Mouse (Mus musculus) neural tube, embryonic 14.5 days (tissue): ENCODE data around the gene Lamtor2. TPM values are rescaled to one million over a fixed set of nuclear protein-coding genes. Genes with fewer than 3 reads are reported as not detected.
A peak's percentile ranks its signal among the peaks of the same experiment; 100 is the strongest.

Source experiments
- ATAC-seq: fragments of 200-750 bp; cut with Nextera tagmentation; 2 replicates; pipeline ENCODE4 v1.8.0; 2017; ENCODE audit warnings: low read depth, mild to moderate bottlenecking, moderate TSS enrichment, moderate library complexity
- H3K27ac ChIP-seq: fragments of 300-500 bp; sonication (generic); 2 replicates; pipeline ENCODE4 v1.5.1; 2014; ENCODE audit warnings: low read depth, mild to moderate bottlenecking, control low read depth, low read length, moderate library complexity, mixed read lengths
- H3K27me3 ChIP-seq: fragments of 300-500 bp; sonication (generic); 2 replicates; pipeline ENCODE4 v1.6.1; 2014; ENCODE audit warnings: low read length; ENCODE audit not compliant: control insufficient read depth, insufficient read depth
- H3K36me3 ChIP-seq: fragments of 300-500 bp; sonication (generic); 2 replicates; pipeline ENCODE4 v1.6.1; 2014; ENCODE audit warnings: low read length, mixed read lengths; ENCODE audit not compliant: control insufficient read depth, insufficient read depth
- H3K4me1 ChIP-seq: fragments of 300-500 bp; sonication (generic); 2 replicates; pipeline ENCODE4 v1.6.1; 2014; ENCODE audit warnings: low read length; ENCODE audit not compliant: control insufficient read depth, insufficient read depth
- H3K4me2 ChIP-seq: fragments of 300-500 bp; sonication (generic); 2 replicates; pipeline ENCODE4 v1.6.1; 2014; ENCODE audit warnings: mild to moderate bottlenecking, low read depth, low read length, control low read depth
- H3K4me3 ChIP-seq: fragments of 300-500 bp; sonication (generic); 2 replicates; pipeline ENCODE4 v1.5.1; 2014; ENCODE audit warnings: low read depth, low read length, control low read depth, mixed read lengths
- H3K9ac ChIP-seq: fragments of 300-500 bp; sonication (generic); replicated peaks from 2 replicates; pipeline ENCODE4 v1.6.1; 2014; ENCODE audit warnings: low read depth, mild to moderate bottlenecking, control low read depth, low read length, mixed read lengths
- H3K9me3 ChIP-seq: fragments of 300-500 bp; sonication (generic); 2 replicates; pipeline ENCODE4 v1.6.1; 2016; ENCODE audit warnings: low read length; ENCODE audit not compliant: control insufficient read depth
- WGBS: fragments of 180-500 bp; shearing (Covaris S2); extraction: QIAGEN DNeasy Blood & Tissue Kit; methylation state at CpG from one replicate; pipeline ENCODE4 v1.1.7; 2014; 5-methylcytosine and 5-hydroxymethylcytosine counted together
- polyA plus RNA-seq: library from polyadenylated mRNA; unstranded; fragments of >200 nt; fragmentation: Nextera tagmentation; extraction: Ambion mirVana; gene quantifications from 2 replicates; pipeline ENCODE4 v1.2.1, GENCODE M21; 2014

Lamtor2 gene
- polyA plus RNA-seq, 1 experiment from 2014 or later, result 97.0 TPM

- H3K9me3 ChIP-seq, result no peaks in the 10 kb centered on the region
- peaks cover 63% of the 10 kb centered on the region for H3K36me3 ChIP-seq
- H3K27me3 ChIP-seq, result no peaks in the 10 kb centered on the region
- no peak overlapping the region for H3K4me2 ChIP-seq
- no peak overlapping the region for H3K27ac ChIP-seq
- no peak for ATAC-seq
- H3K4me1 ChIP-seq, result no peaks in the 10 kb centered on the region
- 64% methylated on average over 4 of the region's 4 CpGs for WGBS
- no peak overlapping the region for H3K4me3 ChIP-seq
- no peak overlapping the region for H3K9ac ChIP-seq
These were observed 9.1 kb upstream of the Lamtor2 start for GRCm38 (mm10) chr3:88561989-88562388.

GRCm38 (mm10) chr3:88559596-88559995 lies 6.7 kb upstream of the Lamtor2 start:
- Histone ChIP-seq H3K36me3 (peaks cover 48% of the 10 kb centered on the region), H3K9ac (no peak overlapping the region), H3K4me1 (peaks cover 9% of the 10 kb centered on the region), H3K4me2 (no peak overlapping the region), H3K4me3 (no peak overlapping the region), H3K9me3 (no peaks in the 10 kb centered on the region), H3K27me3 (no peaks in the 10 kb centered on the region), H3K27ac (no peak overlapping the region)
- no peak for ATAC-seq
- WGBS, result 92% methylated on average over 9 of the region's 9 CpGs

GRCm38 (mm10) chr3:88556616-88557015 lies 3.7 kb upstream of the Lamtor2 start:
- WGBS, result 97% methylated on average over 8 of the region's 8 CpGs
- H3K36me3 ChIP-seq, result peaks cover 28% of the 10 kb centered on the region

GRCm38 (mm10) chr3:88555731-88556130 lies 2.9 kb upstream of the Lamtor2 start:
- Histone ChIP-seq H3K27ac (no peak overlapping the region), H3K4me1 (peaks cover 25% of the 10 kb centered on the region), H3K36me3 (peaks cover 28% of the 10 kb centered on the region), H3K4me3 (no peak overlapping the region), H3K4me2 (no peak overlapping the region), H3K9me3 (no peaks in the 10 kb centered on the region), H3K9ac (no peak overlapping the region), H3K27me3 (no peaks in the 10 kb centered on the region)
- 98% methylated on average over 6 of the region's 6 CpGs for WGBS
- no peak for ATAC-seq

More at GRCm38 (mm10) chr3:88556616-88557015, 3.7 kb upstream of the Lamtor2 start:
- no peak for ATAC-seq
- no peaks in the 10 kb centered on the region for H3K27me3 ChIP-seq
- H3K9me3 ChIP-seq, result no peaks in the 10 kb centered on the region
- no peak overlapping the region for H3K4me2 ChIP-seq
- peaks cover 19% of the 10 kb centered on the region for H3K4me1 ChIP-seq
- no peak overlapping the region for H3K27ac ChIP-seq
- no peak overlapping the region for H3K4me3 ChIP-seq
- H3K9ac ChIP-seq, result no peak overlapping the region

GRCm38 (mm10) chr3:88555069-88555605 lies 2.3 kb upstream of the Lamtor2 start:
- Histone ChIP-seq H3K4me2 (peak overlapping the region; percentile 86; the same call in 1 of the 2 replicates), H3K27me3 (no peaks in the 10 kb centered on the region), H3K9me3 (no peaks in the 10 kb centered on the region), H3K9ac (no peak overlapping the region), H3K36me3 (peaks cover 26% of the 10 kb centered on the region), H3K4me3 (no peak overlapping the region), H3K4me1 (peaks cover 25% of the 10 kb centered on the region), H3K27ac (no peak overlapping the region)
- 84% methylated on average over 5 of the region's 5 CpGs for whole genome bisulfite sequencing
- ATAC-seq, result no peak

GRCm38 (mm10) chr3:88553880-88554586 lies 1.2 kb upstream of the Lamtor2 start:
- H3K36me3 ChIP-seq, result peaks cover 17% of the 10 kb centered on the region
- peak overlapping the region; percentile 86 for H3K4me2 ChIP-seq
- H3K27ac ChIP-seq, result peak overlapping the region; percentile 92
- WGBS, result 1% methylated on average over 41 of the region's 41 CpGs
- peak overlapping the region; percentile 89 for H3K9ac ChIP-seq
- H3K4me3 ChIP-seq, result peak overlapping the region; percentile 52
- H3K27me3 ChIP-seq, result no peaks in the 10 kb centered on the region
- ATAC-seq, result peak; percentile 35
- peaks cover 25% of the 10 kb centered on the region for H3K4me1 ChIP-seq
- no peaks in the 10 kb centered on the region for H3K9me3 ChIP-seq

- Histone ChIP-seq H3K36me3 (peaks cover 16% of the 10 kb centered on the region), H3K4me2 (peak within 1 kb of the TSS; percentile 86), H3K4me3 (peak within 1 kb of the TSS; percentile 52), H3K27me3 (no peaks in the 10 kb centered on the region), H3K9ac (peak within 1 kb of the TSS; percentile 89), H3K4me1 (peaks cover 25% of the 10 kb centered on the region), H3K27ac (peak within 1 kb of the TSS; percentile 92), H3K9me3 (no peaks in the 10 kb centered on the region)
- peak; percentile 88 for ATAC-seq
- WGBS, result 1% methylated on average over 27 of the region's 37 CpGs
These were observed 628 bp upstream of the Lamtor2 start, which contains the start of gene Ubqln4 for GRCm38 (mm10) chr3:88553525-88553879. Gene Ubqln4 (plus strand): TSS chr3:88553758.

GRCm38 (mm10) chr3:88552082-88552645 lies 710 bp downstream of the Lamtor2 start:
- 24% methylated on average over 16 of the region's 16 CpGs for WGBS
- H3K4me1 ChIP-seq, result peaks cover 25% of the 10 kb centered on the region
- peak overlapping the region; percentile 89 for H3K9ac ChIP-seq
- H3K27ac ChIP-seq, result peak overlapping the region; percentile 92
- peak overlapping the region; percentile 52 for H3K4me3 ChIP-seq
- H3K36me3 ChIP-seq, result peaks cover 7% of the 10 kb centered on the region; the same call in 1 of the 2 replicates
- H3K9me3 ChIP-seq, result no peaks in the 10 kb centered on the region
- peak overlapping the region; percentile 86 for H3K4me2 ChIP-seq
- H3K27me3 ChIP-seq, result no peaks in the 10 kb centered on the region
- no peak for ATAC-seq

GRCm38 (mm10) chr3:88551586-88551985 lies 1.3 kb downstream of the Lamtor2 start:
- H3K4me1 ChIP-seq, result peaks cover 25% of the 10 kb centered on the region
- no peaks in the 10 kb centered on the region for H3K27me3 ChIP-seq
- WGBS, result 88% methylated on average over 4 of the region's 4 CpGs
- H3K36me3 ChIP-seq, result peaks cover 2% of the 10 kb centered on the region; the same call in 1 of the 2 replicates
- no peak for ATAC-seq
- no peak overlapping the region; the same call in 1 of the 2 replicates for H3K9ac ChIP-seq
- no peaks in the 10 kb centered on the region for H3K9me3 ChIP-seq
- H3K4me3 ChIP-seq, result no peak overlapping the region; the same call in 1 of the 2 replicates
- no peak overlapping the region for H3K27ac ChIP-seq
- peak overlapping the region; percentile 86 for H3K4me2 ChIP-seq
